Mouse (Mus musculus) ES-E14 (cell line): ENCODE measurements around the gene Inhbb.

Experiments
- CHD2 ChIP-seq: IDR thresholded peaks from 2 replicates; pipeline ENCODE4 v1.6.1; 2014; ENCODE audit warnings: mild to moderate bottlenecking, low read depth, low read length, inconsistent platforms
- HCFC1 ChIP-seq: IDR thresholded peaks from 2 replicates; pipeline ENCODE4 v1.6.1; 2012; ENCODE audit warnings: low read length, inconsistent platforms, borderline replicate concordance; ENCODE audit not compliant: insufficient read depth
- MAFK ChIP-seq: IDR thresholded peaks from 2 replicates; pipeline ENCODE4 v1.6.1; 2014; ENCODE audit warnings: mild to moderate bottlenecking, low read depth, low read length, inconsistent platforms; ENCODE audit not compliant: insufficient read depth
- ZNF384 ChIP-seq: IDR thresholded peaks from 2 replicates; pipeline ENCODE4 v1.6.1; 2012; ENCODE audit warnings: low read depth, low read length, inconsistent platforms

DNA sequence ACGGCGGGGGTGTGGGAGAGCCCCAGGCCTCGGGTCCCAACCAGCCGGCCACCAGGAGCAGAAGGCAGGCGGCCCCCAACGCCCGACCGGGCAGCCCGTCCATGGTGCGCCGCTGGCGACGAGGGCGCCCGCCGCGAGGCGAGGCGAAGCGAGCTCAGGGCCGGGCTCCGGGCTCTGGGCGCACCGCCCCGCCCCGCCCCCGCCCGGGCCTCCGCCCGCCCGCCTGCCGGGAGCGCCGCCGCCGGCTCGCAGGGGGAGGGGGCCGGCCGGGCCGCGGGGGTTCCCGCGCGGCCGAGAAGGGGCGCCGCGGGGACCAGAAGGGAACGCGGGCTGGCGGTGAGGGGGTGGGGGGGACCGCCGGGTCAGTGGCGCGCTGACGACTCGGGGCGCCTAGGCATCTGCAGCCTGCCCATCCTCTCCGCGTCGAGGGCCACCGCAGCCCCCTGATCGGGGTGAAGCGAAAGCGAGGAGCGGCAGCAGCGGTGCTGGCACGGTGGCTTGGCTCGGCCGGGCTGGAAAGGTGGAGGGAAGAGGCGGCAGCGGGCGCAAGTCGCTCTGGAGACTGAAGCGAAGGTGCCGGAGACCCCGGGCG, 968 bp downstream of the Inhbb start:
- no peak for TF ChIP-seq ZNF384
- TF ChIP-seq HCFC1, result no peak
- TF ChIP-seq MAFK, result no peak
- TF ChIP-seq CHD2, result no peak
